Mouse (Mus musculus): ENCODE data around the gene Gm45062. TPM values are rescaled to one million over a fixed set of nuclear protein-coding genes. Genes with fewer than 3 reads are reported as not detected.

The Gm45062 gene
- polyA plus RNA-seq, 1 experiment from 2014 or later: 15.4 TPM

- 88% methylated on average over 9 of the region's 9 CpGs for WGBS
- Histone ChIP-seq H3K4me1 (ENCODE audit: control insufficient read depth, insufficient read depth, low read length) (no peaks in the 10 kb centered on the region), H3K9ac (replicated peaks; ENCODE audit: low read length) (no peak overlapping the region), H3K27ac (replicated peaks; ENCODE audit: low read depth, low read length) (no peak overlapping the region), H3K4me3 (replicated peaks; ENCODE audit: low read depth, low read length) (no peak overlapping the region), H3K36me3 (ENCODE audit: control insufficient read depth, insufficient read depth, low read length) (no peaks in the 10 kb centered on the region), H3K4me2 (ENCODE audit: low read length) (no peak overlapping the region), H3K27me3 (ENCODE audit: control insufficient read depth, insufficient read depth, low read length) (no peaks in the 10 kb centered on the region), H3K9me3 (ENCODE audit: control insufficient read depth, low read length) (no peaks in the 10 kb centered on the region)
- ATAC-seq (ENCODE audit: low FRiP score, low TSS enrichment): no peak
- no peak for DNase-seq
Measured at GRCm38 (mm10) chr6:8336487-8337390, 77.5 kb downstream of the Gm45062 start.

- ATAC-seq (ENCODE audit: low FRiP score, low TSS enrichment): no peak
- WGBS: 91% methylated on average over 6 of the region's 6 CpGs
Measured at GRCm38 (mm10) chr6:8339453-8339852, 80.2 kb downstream of the Gm45062 start.

GRCm38 (mm10) chr6:8343271-8343670, 84.0 kb downstream of the Gm45062 start:
- no peaks in the 10 kb centered on the region for H3K27me3 ChIP-seq (ENCODE audit: control insufficient read depth, insufficient read depth, low read length)
- H3K4me1 ChIP-seq (ENCODE audit: control insufficient read depth, insufficient read depth, low read length): no peaks in the 10 kb centered on the region
- WGBS: 95% methylated on average over 4 of the region's 4 CpGs
- no peak overlapping the region for H3K9ac ChIP-seq (replicated peaks; ENCODE audit: low read length)
- H3K9me3 ChIP-seq (ENCODE audit: control insufficient read depth, low read length): no peaks in the 10 kb centered on the region
- H3K36me3 ChIP-seq (ENCODE audit: control insufficient read depth, insufficient read depth, low read length): no peaks in the 10 kb centered on the region
- no peak overlapping the region for H3K4me3 ChIP-seq (replicated peaks; ENCODE audit: low read depth, low read length)
- no peak overlapping the region for H3K27ac ChIP-seq (replicated peaks; ENCODE audit: low read depth, low read length)
- no peak for DNase-seq
- H3K4me2 ChIP-seq (ENCODE audit: low read length): no peak overlapping the region
- no peak for ATAC-seq (ENCODE audit: low FRiP score, low TSS enrichment)

More at GRCm38 (mm10) chr6:8339453-8339852, 80.2 kb downstream of the Gm45062 start:
- H3K9ac ChIP-seq (replicated peaks; ENCODE audit: low read length): no peak overlapping the region
- H3K9me3 ChIP-seq (ENCODE audit: control insufficient read depth, low read length): no peaks in the 10 kb centered on the region
- no peak for DNase-seq
- H3K4me2 ChIP-seq (ENCODE audit: low read length): no peak overlapping the region
- no peaks in the 10 kb centered on the region for H3K27me3 ChIP-seq (ENCODE audit: control insufficient read depth, insufficient read depth, low read length)
- H3K4me1 ChIP-seq (ENCODE audit: control insufficient read depth, insufficient read depth, low read length): no peaks in the 10 kb centered on the region
- H3K36me3 ChIP-seq (ENCODE audit: control insufficient read depth, insufficient read depth, low read length): no peaks in the 10 kb centered on the region
- H3K27ac ChIP-seq (replicated peaks; ENCODE audit: low read depth, low read length): no peak overlapping the region
- no peak overlapping the region for H3K4me3 ChIP-seq (replicated peaks; ENCODE audit: low read depth, low read length)

- no peak overlapping the region for H3K9ac ChIP-seq (replicated peaks; ENCODE audit: low read length)
- no peaks in the 10 kb centered on the region for H3K4me1 ChIP-seq (ENCODE audit: control insufficient read depth, insufficient read depth, low read length)
- H3K27me3 ChIP-seq (ENCODE audit: control insufficient read depth, insufficient read depth, low read length): no peaks in the 10 kb centered on the region
- 77% methylated on average over 5 of the region's 5 CpGs for WGBS
- no peak for ATAC-seq (ENCODE audit: low FRiP score, low TSS enrichment)
- no peak for DNase-seq
- no peaks in the 10 kb centered on the region for H3K9me3 ChIP-seq (ENCODE audit: control insufficient read depth, low read length)
- no peak overlapping the region for H3K27ac ChIP-seq (replicated peaks; ENCODE audit: low read depth, low read length)
- no peak overlapping the region for H3K4me2 ChIP-seq (ENCODE audit: low read length)
- no peak overlapping the region for H3K4me3 ChIP-seq (replicated peaks; ENCODE audit: low read depth, low read length)
- no peaks in the 10 kb centered on the region for H3K36me3 ChIP-seq (ENCODE audit: control insufficient read depth, insufficient read depth, low read length)
Measured at GRCm38 (mm10) chr6:8345219-8345856, 86.1 kb downstream of the Gm45062 start.

- H3K9me3 ChIP-seq (ENCODE audit: control insufficient read depth, low read length): no peaks in the 10 kb centered on the region
- ATAC-seq (ENCODE audit: low FRiP score, low TSS enrichment) (no peak), DNase-seq (no peak)
- H3K4me3 ChIP-seq (replicated peaks; ENCODE audit: low read depth, low read length): no peak overlapping the region
- no peak overlapping the region for H3K9ac ChIP-seq (replicated peaks; ENCODE audit: low read length)
- H3K4me2 ChIP-seq (ENCODE audit: low read length): no peak overlapping the region
- H3K27me3 ChIP-seq (ENCODE audit: control insufficient read depth, insufficient read depth, low read length): no peaks in the 10 kb centered on the region
- H3K36me3 ChIP-seq (ENCODE audit: control insufficient read depth, insufficient read depth, low read length): no peaks in the 10 kb centered on the region
- 98% methylated on average over 2 of the region's 2 CpGs for whole genome bisulfite sequencing
- H3K4me1 ChIP-seq (ENCODE audit: control insufficient read depth, insufficient read depth, low read length): no peaks in the 10 kb centered on the region
- no peak overlapping the region for H3K27ac ChIP-seq (replicated peaks; ENCODE audit: low read depth, low read length)
Measured at GRCm38 (mm10) chr6:8347154-8347553, 87.9 kb downstream of the Gm45062 start.

- 88% methylated on average over 1 of the region's 1 CpGs for WGBS
- ATAC-seq (ENCODE audit: low FRiP score, low TSS enrichment) (no peak), DNase-seq (no peak)
- Histone ChIP-seq H3K9ac (replicated peaks; ENCODE audit: low read length) (no peak overlapping the region), H3K36me3 (ENCODE audit: control insufficient read depth, insufficient read depth, low read length) (no peaks in the 10 kb centered on the region), H3K27ac (replicated peaks; ENCODE audit: low read depth, low read length) (no peak overlapping the region), H3K4me3 (replicated peaks; ENCODE audit: low read depth, low read length) (no peak overlapping the region), H3K27me3 (ENCODE audit: control insufficient read depth, insufficient read depth, low read length) (no peaks in the 10 kb centered on the region), H3K4me1 (ENCODE audit: control insufficient read depth, insufficient read depth, low read length) (peaks cover 12% of the 10 kb centered on the region; the same call in 1 of the 2 replicates), H3K9me3 (ENCODE audit: control insufficient read depth, low read length) (no peaks in the 10 kb centered on the region), H3K4me2 (ENCODE audit: low read length) (no peak overlapping the region)
Measured at GRCm38 (mm10) chr6:8348344-8348743, 89.1 kb downstream of the Gm45062 start.

GRCm38 (mm10) chr6:8349060-8349670, 89.9 kb downstream of the Gm45062 start:
- WGBS: 95% methylated on average over 2 of the region's 2 CpGs
- no peak overlapping the region for H3K4me2 ChIP-seq (ENCODE audit: low read length)
- peaks cover 20% of the 10 kb centered on the region for H3K4me1 ChIP-seq (ENCODE audit: control insufficient read depth, insufficient read depth, low read length)
- H3K4me3 ChIP-seq (replicated peaks; ENCODE audit: low read depth, low read length): no peak overlapping the region
- H3K9me3 ChIP-seq (ENCODE audit: control insufficient read depth, low read length): no peaks in the 10 kb centered on the region
- no peaks in the 10 kb centered on the region for H3K27me3 ChIP-seq (ENCODE audit: control insufficient read depth, insufficient read depth, low read length)
- no peak overlapping the region for H3K9ac ChIP-seq (replicated peaks; ENCODE audit: low read length)
- DNase-seq (no peak), ATAC-seq (ENCODE audit: low FRiP score, low TSS enrichment) (no peak)
- no peaks in the 10 kb centered on the region for H3K36me3 ChIP-seq (ENCODE audit: control insufficient read depth, insufficient read depth, low read length)
- H3K27ac ChIP-seq (replicated peaks; ENCODE audit: low read depth, low read length): no peak overlapping the region

GRCm38 (mm10) chr6:8351507-8351906, 92.3 kb downstream of the Gm45062 start:
- H3K36me3 ChIP-seq (ENCODE audit: control insufficient read depth, insufficient read depth, low read length): no peaks in the 10 kb centered on the region
- no peak for ATAC-seq (ENCODE audit: low FRiP score, low TSS enrichment)
- H3K27ac ChIP-seq (replicated peaks; ENCODE audit: low read depth, low read length): no peak overlapping the region
- no peak overlapping the region for H3K9ac ChIP-seq (replicated peaks; ENCODE audit: low read length)
- no peaks in the 10 kb centered on the region for H3K27me3 ChIP-seq (ENCODE audit: control insufficient read depth, insufficient read depth, low read length)
- WGBS: 85% methylated on average over 2 of the region's 2 CpGs
- no peak overlapping the region for H3K4me3 ChIP-seq (replicated peaks; ENCODE audit: low read depth, low read length)
- H3K4me1 ChIP-seq (ENCODE audit: control insufficient read depth, insufficient read depth, low read length): peaks cover 21% of the 10 kb centered on the region
- no peaks in the 10 kb centered on the region for H3K9me3 ChIP-seq (ENCODE audit: control insufficient read depth, low read length)
- DNase-seq: no peak
- H3K4me2 ChIP-seq (ENCODE audit: low read length): no peak overlapping the region

All from midbrain, embryonic 14.5 days (tissue).